ENCODE assay signal across 9 mouse cellular contexts in the genomic region with DNA sequence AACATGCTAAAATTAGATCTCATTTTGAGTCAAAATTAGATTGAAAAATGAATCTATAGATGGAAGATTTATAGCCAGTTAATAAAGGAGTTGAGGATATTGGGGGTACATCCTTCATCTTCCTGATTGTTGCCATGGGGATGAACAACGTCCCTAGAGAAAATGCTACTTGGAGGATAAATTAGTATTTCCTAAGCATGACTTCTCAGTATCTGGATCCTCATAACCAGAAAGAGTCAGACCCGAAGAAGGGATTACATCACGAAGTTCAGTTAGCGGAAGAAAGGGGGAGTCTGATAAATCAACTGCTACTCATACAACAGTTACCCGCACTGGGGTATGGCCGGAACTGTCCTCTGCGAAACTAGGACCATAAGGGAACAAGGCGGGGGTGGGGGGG. TPM values are rescaled to one million over a fixed set of nuclear protein-coding genes. Genes with fewer than 3 reads are reported as not detected.
A peak's percentile ranks its signal among the peaks of the same experiment; 100 is the strongest.
DNase-seq lines count a peak whose midpoint lies in the region; ATAC-seq lines count a peak whose summit lies in the region.
"Had no signal": no experiment of that assay in that cellular context is flagged by ENCODE, and none has a peak within 500 bp of the region (broad histone marks: within the 10 kb centered on the region; RNA-seq: fewer than 3 reads in every experiment).

No protein-coding gene starts in this region.

- H3K36me3 ChIP-seq in kidney, embryonic 16.5 days (ENCODE audit: insufficient read depth, low read length), result no peaks in the 10 kb centered on the region
- no peaks in the 10 kb centered on the region for H3K36me3 ChIP-seq in embryonic facial prominence, embryonic 15.5 days
- H3K36me3 ChIP-seq in limb, embryonic 12.5 days, result no peaks in the 10 kb centered on the region
- no peaks in the 10 kb centered on the region for H3K36me3 ChIP-seq in neural tube, embryonic 13.5 days

- H3K9me3 ChIP-seq in kidney, embryonic 16.5 days (ENCODE audit: low read length), result no peaks in the 10 kb centered on the region
- H3K9me3 ChIP-seq in embryonic facial prominence, embryonic 15.5 days (replicated peaks), result no peaks in the 10 kb centered on the region
- H3K9me3 ChIP-seq in limb, embryonic 12.5 days, result no peaks in the 10 kb centered on the region
- no peaks in the 10 kb centered on the region for H3K9me3 ChIP-seq in neural tube, embryonic 13.5 days

- peak overlapping the region; percentile 96 for H3K4me2 ChIP-seq in kidney, embryonic 16.5 days (replicated peaks; ENCODE audit: low read depth, low read length)
- peak overlapping the region; percentile 90 for H3K4me2 ChIP-seq in embryonic facial prominence, embryonic 15.5 days (replicated peaks)
- peak overlapping the region; percentile 96 for H3K4me2 ChIP-seq in limb, embryonic 12.5 days
- H3K4me2 ChIP-seq in neural tube, embryonic 13.5 days, result peak overlapping the region; percentile 98

- no peak for DNase-seq in kidney, postnatal 25 days
- no peak for DNase-seq in adrenal gland, adult (ENCODE audit: inconsistent age in 2 of 2, low spot score in 1 of 2)
- no peak for DNase-seq in urinary bladder, adult 18-20 months (ENCODE audit: low spot score in 2 of 2)

- no peak; the same call in 1 of the 2 replicates for ATAC-seq in kidney, embryonic 16.5 days (ENCODE audit: low FRiP score, low TSS enrichment)
- ATAC-seq in embryonic facial prominence, embryonic 15.5 days (ENCODE audit: insufficient number of reproducible peaks, low FRiP score, low TSS enrichment, low read depth), result no peak
- ATAC-seq in limb, embryonic 12.5 days (ENCODE audit: insufficient number of reproducible peaks, insufficient read depth, low FRiP score, low TSS enrichment, low read depth), result peak; percentile 49; the same call in 1 of the 2 replicates
- no peak; the same call in 1 of the 2 replicates for ATAC-seq in neural tube, embryonic 13.5 days (ENCODE audit: low read depth)
- ATAC-seq in erythroblast, adult 5-6 weeks (replicated peaks; ENCODE audit: low FRiP score, poor library complexity, severe bottlenecking), result no peak

- peaks cover 24% of the 10 kb centered on the region for H3K4me1 ChIP-seq in kidney, embryonic 16.5 days (ENCODE audit: insufficient read depth, low read length)
- H3K4me1 ChIP-seq in embryonic facial prominence, embryonic 15.5 days, result peaks cover 19% of the 10 kb centered on the region
- peaks cover 17% of the 10 kb centered on the region for H3K4me1 ChIP-seq in limb, embryonic 12.5 days (replicated peaks)
- H3K4me1 ChIP-seq in neural tube, embryonic 13.5 days (replicated peaks), result peaks cover 24% of the 10 kb centered on the region

- peak overlapping the region; percentile 98 for H3K4me3 ChIP-seq in kidney, embryonic 16.5 days (ENCODE audit: low read length)
- peak overlapping the region; percentile 68 for H3K4me3 ChIP-seq in embryonic facial prominence, embryonic 15.5 days (replicated peaks)
- H3K4me3 ChIP-seq in limb, embryonic 12.5 days (replicated peaks), result no peak overlapping the region
- H3K4me3 ChIP-seq in neural tube, embryonic 13.5 days, result no peak overlapping the region

- H3K9ac ChIP-seq in kidney, embryonic 16.5 days (replicated peaks; ENCODE audit: low read length), result no peak overlapping the region
- no peak overlapping the region for H3K9ac ChIP-seq in embryonic facial prominence, embryonic 15.5 days
- H3K9ac ChIP-seq in limb, embryonic 12.5 days (replicated peaks), result no peak overlapping the region
- no peak overlapping the region for H3K9ac ChIP-seq in neural tube, embryonic 13.5 days

- no peak overlapping the region for H3K27ac ChIP-seq in kidney, embryonic 16.5 days (ENCODE audit: low read length)
- H3K27ac ChIP-seq in embryonic facial prominence, embryonic 15.5 days (replicated peaks), result no peak overlapping the region
- H3K27ac ChIP-seq in limb, embryonic 12.5 days, result no peak overlapping the region
- no peak overlapping the region for H3K27ac ChIP-seq in neural tube, embryonic 13.5 days (replicated peaks)

- no peaks in the 10 kb centered on the region for H3K27me3 ChIP-seq in kidney, embryonic 16.5 days (ENCODE audit: insufficient read depth, low read length)
- H3K27me3 ChIP-seq in embryonic facial prominence, embryonic 15.5 days, result no peaks in the 10 kb centered on the region
- no peaks in the 10 kb centered on the region for H3K27me3 ChIP-seq in limb, embryonic 12.5 days
- H3K27me3 ChIP-seq in neural tube, embryonic 13.5 days, result no peaks in the 10 kb centered on the region; the same call in 1 of the 2 replicates

- WGBS in kidney, embryonic 16.5 days, result 48% methylated on average over 8 of the region's 8 CpGs
- 48% methylated on average over 8 of the region's 8 CpGs for WGBS in embryonic facial prominence, embryonic 15.5 days
- 54% methylated on average over 8 of the region's 8 CpGs for WGBS in limb, embryonic 12.5 days
- WGBS in neural tube, embryonic 13.5 days, result 58% methylated on average over 8 of the region's 8 CpGs

RNA-seq across cellular contexts. Expression of a gene that starts 0.4 kb away (rescaled TPM):
- polyA plus RNA-seq in kidney, embryonic 16.5 days (2015; fragmentation: Nextera tagmentation; extraction: Ambion mirVana), result not detected in 2 replicates
- not detected in 2 replicates for polyA plus RNA-seq in embryonic facial prominence, embryonic 15.5 days (2015; fragmentation: Nextera tagmentation; extraction: Ambion mirVana)
- not detected in 2 replicates for polyA plus RNA-seq in limb, embryonic 12.5 days (2016; fragmentation: Nextera tagmentation; extraction: Ambion mirVana)
- not detected in 2 replicates for polyA plus RNA-seq in neural tube, embryonic 13.5 days (2015; fragmentation: Nextera tagmentation; extraction: Ambion mirVana)
- total RNA-seq in erythroblast, adult 5-6 weeks (2015; ENCODE audit: low replicate concordance), result 2.9 TPM in 1 of 2 replicates, not detected in the other
- not detected in 2 replicates for total RNA-seq in erythroblast, adult 5-6 weeks (2017; ENCODE audit: low replicate concordance)
- polyA plus RNA-seq: cortical plate, adult 2 months had no signal

RNA-seq across cellular contexts. Expression of a gene that starts 0.6 kb away (rescaled TPM):
- polyA plus RNA-seq in kidney, embryonic 16.5 days (2015; fragmentation: Nextera tagmentation; extraction: Ambion mirVana), result 16.7 and 19.1 TPM in 2 replicates
- polyA plus RNA-seq in embryonic facial prominence, embryonic 15.5 days (2015; fragmentation: Nextera tagmentation; extraction: Ambion mirVana), result 14.4 and 16.7 TPM in 2 replicates
- 16.3 and 22.5 TPM in 2 replicates for polyA plus RNA-seq in limb, embryonic 12.5 days (2016; fragmentation: Nextera tagmentation; extraction: Ambion mirVana)
- 24.4 and 24.7 TPM in 2 replicates for polyA plus RNA-seq in neural tube, embryonic 13.5 days (2015; fragmentation: Nextera tagmentation; extraction: Ambion mirVana)
- total RNA-seq in erythroblast, adult 5-6 weeks (2015; ENCODE audit: low replicate concordance), result 3.7 and 4.4 TPM in 2 replicates
- 0.51 and 1.3 TPM in 2 replicates for total RNA-seq in erythroblast, adult 5-6 weeks (2017; ENCODE audit: low replicate concordance)

RNA-seq across cellular contexts. Expression of a gene that starts 3.2 kb away (rescaled TPM):
- 0.79 and 0.89 TPM in 2 replicates for polyA plus RNA-seq in kidney, embryonic 16.5 days (2015; fragmentation: Nextera tagmentation; extraction: Ambion mirVana)
- polyA plus RNA-seq in embryonic facial prominence, embryonic 15.5 days (2015; fragmentation: Nextera tagmentation; extraction: Ambion mirVana), result 0.95 and 1.6 TPM in 2 replicates
- 1.8 and 2.4 TPM in 2 replicates for polyA plus RNA-seq in limb, embryonic 12.5 days (2016; fragmentation: Nextera tagmentation; extraction: Ambion mirVana)
- polyA plus RNA-seq in neural tube, embryonic 13.5 days (2015; fragmentation: Nextera tagmentation; extraction: Ambion mirVana), result 1.1 and 1.9 TPM in 2 replicates
- total RNA-seq in erythroblast, adult 5-6 weeks (2015; ENCODE audit: low replicate concordance), result not detected in 2 replicates
- not detected in 2 replicates for total RNA-seq in erythroblast, adult 5-6 weeks (2017; ENCODE audit: low replicate concordance)

RNA-seq across cellular contexts. Expression of a gene that starts 58.4 kb away (rescaled TPM):
- polyA plus RNA-seq in kidney, embryonic 16.5 days (2015; fragmentation: Nextera tagmentation; extraction: Ambion mirVana), result 12.5 and 14.5 TPM in 2 replicates
- 17.8 and 20.0 TPM in 2 replicates for polyA plus RNA-seq in embryonic facial prominence, embryonic 15.5 days (2015; fragmentation: Nextera tagmentation; extraction: Ambion mirVana)
- polyA plus RNA-seq in limb, embryonic 12.5 days (2016; fragmentation: Nextera tagmentation; extraction: Ambion mirVana), result 21.4 and 24.2 TPM in 2 replicates
- polyA plus RNA-seq in neural tube, embryonic 13.5 days (2015; fragmentation: Nextera tagmentation; extraction: Ambion mirVana), result 12.4 and 14.4 TPM in 2 replicates
- total RNA-seq in erythroblast, adult 5-6 weeks (2015; ENCODE audit: low replicate concordance), result 342 and 357 TPM in 2 replicates
- 725 and 933 TPM in 2 replicates for total RNA-seq in erythroblast, adult 5-6 weeks (2017; ENCODE audit: low replicate concordance)

Comparison
In these comparisons a context has a peak if more than half of its experiments do, and no peak if none do; other contexts are left out.
1. H3K4me3 ChIP-seq: peak in kidney, embryonic 16.5 days (single experiment) and embryonic facial prominence, embryonic 15.5 days (single experiment); none in limb, embryonic 12.5 days (single experiment) and neural tube, embryonic 13.5 days (single experiment).
2. Peak in every context shown above with its lines, with median percentiles within 50 percentile points of each other: H3K4me2 ChIP-seq.